Mouse (Mus musculus): ENCODE data around the gene Irgc1. TPM values are rescaled to one million over a fixed set of nuclear protein-coding genes. Genes with fewer than 3 reads are reported as not detected.

Gene Irgc1
- total and polyA plus RNA-seq, 3 experiments, result 0.88 TPM; not detected in 2

DNA sequence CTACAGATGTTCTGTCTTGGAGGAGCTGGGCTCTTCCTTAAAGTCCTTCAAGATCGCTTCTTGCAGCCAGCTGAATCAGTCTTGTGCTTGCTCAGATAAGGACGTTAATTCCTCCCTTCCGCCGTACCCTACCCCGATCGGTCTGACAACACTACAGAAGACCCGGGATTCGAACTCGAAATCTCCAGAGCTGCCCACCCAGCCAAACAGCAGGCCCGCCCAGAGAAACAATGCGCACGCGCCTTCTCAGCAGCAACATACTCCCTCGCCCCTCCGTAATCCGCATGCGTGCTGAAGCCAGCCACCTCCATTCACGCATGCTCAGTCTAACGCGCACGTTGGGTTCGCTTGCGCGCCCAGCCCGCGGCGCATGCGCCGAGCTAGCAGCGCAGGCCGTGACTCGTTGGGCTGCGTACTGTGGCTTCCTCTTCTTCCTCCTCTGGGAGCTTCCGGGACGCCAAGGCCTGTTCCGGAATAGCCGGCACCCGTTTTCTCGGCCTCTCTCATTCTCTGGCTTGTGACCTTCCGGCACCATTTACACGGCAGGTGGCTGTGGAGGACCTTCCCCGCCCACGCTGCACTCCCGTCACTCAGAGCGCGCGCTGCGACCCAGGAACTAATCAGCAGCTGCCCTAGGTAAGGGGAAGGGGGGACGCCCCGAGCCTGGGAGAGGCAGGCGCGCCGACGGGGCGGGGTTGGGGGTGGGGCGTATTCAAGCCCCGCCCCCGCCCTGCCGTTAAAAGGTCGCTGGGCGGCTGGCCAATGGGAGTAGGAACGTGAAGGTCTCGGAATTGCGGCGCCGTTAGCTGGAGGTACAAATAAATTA is 52.6 kb downstream of the Irgc1 start, which contains the start of gene Smg9:
TSS of gene Smg9 (plus strand) at position 364 of the 826 bp plus-strand sequence.
- Histone ChIP-seq H3K4me3 (peak within 1 kb of the TSS; percentile 56), H3K27me3 (ENCODE audit: control insufficient read depth, insufficient read depth, low read length) (no peaks in the 10 kb centered on the region), H3K27ac (peak within 1 kb of the TSS; percentile 96), H3K4me1 (ENCODE audit: control insufficient read depth, insufficient read depth, low read length) (no peaks in the 10 kb centered on the region), H3K9ac (ENCODE audit: low read depth, low read length) (peak within 1 kb of the TSS; percentile 75), H3K36me3 (ENCODE audit: control insufficient read depth, insufficient read depth, low read length) (no peaks in the 10 kb centered on the region), H3K79me2 (replicated peaks; ENCODE audit: control insufficient read depth, insufficient read depth, low read length) (no peaks in the 10 kb centered on the region)
- peak; percentile 31 for TF ChIP-seq EP300 (IDR thresholded peaks at IDR 0.05; ENCODE audit: insufficient read depth, low read depth, low read length)
- TF ChIP-seq POLR2A (IDR thresholded peaks at IDR 0.05; ENCODE audit: insufficient read depth, low read depth, low read length), result peak; percentile 84
- TF ChIP-seq CTCF (IDR thresholded peaks at IDR 0.05), result no peak
- WGBS, result 2% methylated on average over 65 of the region's 66 CpGs
- intact Hi-C loops (cut with DNase I), result no loop called here
- peak; percentile 95 to 98 for DNase-seq

DNA sequence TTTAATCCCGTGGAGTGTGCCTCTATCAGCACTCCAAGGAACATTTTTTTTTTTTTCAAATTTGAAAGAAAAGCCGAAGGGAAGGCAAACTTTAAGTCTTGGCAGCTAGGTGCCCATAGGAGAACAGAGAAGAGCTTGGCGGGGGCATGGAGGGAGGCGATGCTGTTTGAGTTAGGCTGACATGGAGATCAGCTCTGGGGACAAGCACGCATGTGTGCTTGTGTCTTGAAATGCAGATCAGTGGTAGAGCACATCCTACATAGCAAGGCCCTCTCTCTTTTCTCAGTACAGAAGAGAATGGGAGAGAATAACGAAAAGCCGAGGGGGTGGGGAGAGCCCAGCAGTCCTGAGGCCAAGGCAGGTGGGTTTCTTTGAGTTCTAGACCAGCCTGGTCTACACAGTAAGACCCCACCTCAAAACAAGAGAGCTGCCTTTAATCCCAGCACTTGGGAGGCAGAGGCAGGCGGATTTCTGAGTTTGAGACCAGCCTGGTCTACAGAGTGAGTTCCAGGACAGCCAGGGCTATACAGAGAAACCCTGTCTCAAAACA is 53.7 kb downstream of the Irgc1 start:
- DNase-seq, result no peak
- intact Hi-C loops (cut with DNase I), result no loop called here

DNA sequence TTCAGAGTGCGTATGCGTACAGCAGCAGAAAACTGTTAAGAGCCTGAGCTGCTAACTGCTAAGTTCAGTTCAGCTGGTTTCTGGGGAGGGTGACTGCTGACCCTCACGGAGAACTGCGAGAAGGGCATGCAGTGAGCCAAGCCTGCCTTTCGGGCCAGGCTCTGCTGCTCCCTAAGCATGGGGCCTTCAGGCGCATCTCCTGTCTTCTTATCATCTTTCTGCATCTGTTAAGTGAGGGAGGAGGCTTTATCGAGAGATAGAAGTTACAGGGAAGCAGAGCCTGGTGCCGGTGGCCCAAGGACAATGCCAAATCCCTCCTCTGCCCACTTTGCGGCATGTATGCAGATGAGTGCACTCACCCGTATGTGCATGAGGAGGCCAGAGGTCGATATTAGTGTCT is 55.3 kb downstream of the Irgc1 start:
- intact Hi-C loops (cut with DNase I), result no loop called here
- H3K4me3 ChIP-seq, result no peak overlapping the region
- no peak overlapping the region for H3K27ac ChIP-seq
- DNase-seq, result no peak
- TF ChIP-seq CTCF (IDR thresholded peaks at IDR 0.05) (no peak), POLR2A (IDR thresholded peaks at IDR 0.05; ENCODE audit: insufficient read depth, low read depth, low read length) (no peak), EP300 (IDR thresholded peaks at IDR 0.05; ENCODE audit: insufficient read depth, low read depth, low read length) (no peak)
- H3K36me3 ChIP-seq (ENCODE audit: control insufficient read depth, insufficient read depth, low read length), result no peaks in the 10 kb centered on the region
- WGBS, result 71% methylated on average over 11 of the region's 11 CpGs
- no peak overlapping the region for H3K9ac ChIP-seq (ENCODE audit: low read depth, low read length)
- H3K4me1 ChIP-seq (ENCODE audit: control insufficient read depth, insufficient read depth, low read length), result no peaks in the 10 kb centered on the region
- H3K79me2 ChIP-seq (replicated peaks; ENCODE audit: control insufficient read depth, insufficient read depth, low read length), result no peaks in the 10 kb centered on the region; the same call in 1 of the 2 replicates
- H3K27me3 ChIP-seq (ENCODE audit: control insufficient read depth, insufficient read depth, low read length), result no peaks in the 10 kb centered on the region

More for the DNA sequence above, 53.7 kb downstream of the Irgc1 start:
- 96% methylated on average over 8 of the region's 8 CpGs for WGBS
- Histone ChIP-seq H3K36me3 (ENCODE audit: control insufficient read depth, insufficient read depth, low read length) (no peaks in the 10 kb centered on the region), H3K27me3 (ENCODE audit: control insufficient read depth, insufficient read depth, low read length) (no peaks in the 10 kb centered on the region), H3K4me1 (ENCODE audit: control insufficient read depth, insufficient read depth, low read length) (no peaks in the 10 kb centered on the region), H3K9ac (ENCODE audit: low read depth, low read length) (no peak overlapping the region), H3K4me3 (no peak overlapping the region), H3K79me2 (replicated peaks; ENCODE audit: control insufficient read depth, insufficient read depth, low read length) (no peaks in the 10 kb centered on the region; the same call in 1 of the 2 replicates), H3K27ac (no peak overlapping the region)
- TF ChIP-seq EP300 (IDR thresholded peaks at IDR 0.05; ENCODE audit: insufficient read depth, low read depth, low read length) (no peak), CTCF (IDR thresholded peaks at IDR 0.05) (no peak), POLR2A (IDR thresholded peaks at IDR 0.05; ENCODE audit: insufficient read depth, low read depth, low read length) (no peak)

DNA sequence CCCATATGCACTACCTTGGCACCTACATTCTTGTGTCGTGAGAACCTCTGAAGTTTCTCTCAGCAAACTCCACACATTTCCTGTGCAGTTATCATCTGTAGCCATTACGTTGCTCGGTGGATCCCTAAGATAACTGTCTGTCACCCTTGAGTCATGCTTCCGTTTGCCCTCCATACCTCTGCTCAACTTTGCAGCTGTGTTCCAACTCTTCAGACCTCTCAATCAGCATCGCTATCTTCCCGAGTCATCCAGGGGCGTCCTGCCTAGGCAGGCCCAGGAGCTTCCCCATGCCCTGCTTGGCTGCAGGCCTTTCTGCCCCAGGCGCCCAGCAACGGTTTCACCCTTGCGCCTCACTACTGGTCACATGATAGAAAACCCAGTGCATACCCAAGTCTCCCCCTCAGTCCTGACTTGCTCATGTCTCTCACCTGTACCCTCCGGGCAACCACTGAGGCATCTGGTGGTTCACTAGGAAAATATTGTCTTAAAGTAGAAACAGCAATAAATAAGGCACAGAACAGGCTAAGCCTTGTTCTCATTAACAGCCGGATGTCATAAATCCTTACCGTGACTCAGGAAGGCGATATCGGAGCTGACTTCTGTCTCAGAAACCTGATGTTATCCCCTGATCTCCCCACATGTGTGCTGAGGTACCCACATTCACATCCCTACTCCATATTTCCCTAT is 57.5 kb downstream of the Irgc1 start:
- DNase-seq, result no peak
- WGBS, result 56% methylated on average over 15 of the region's 15 CpGs
- Histone ChIP-seq H3K36me3 (ENCODE audit: control insufficient read depth, insufficient read depth, low read length) (no peaks in the 10 kb centered on the region), H3K79me2 (replicated peaks; ENCODE audit: control insufficient read depth, insufficient read depth, low read length) (no peaks in the 10 kb centered on the region; the same call in 1 of the 2 replicates), H3K9ac (ENCODE audit: low read depth, low read length) (no peak overlapping the region), H3K27ac (no peak overlapping the region), H3K4me3 (no peak overlapping the region), H3K4me1 (ENCODE audit: control insufficient read depth, insufficient read depth, low read length) (no peaks in the 10 kb centered on the region), H3K27me3 (ENCODE audit: control insufficient read depth, insufficient read depth, low read length) (no peaks in the 10 kb centered on the region)
- intact Hi-C loops (cut with DNase I), result no loop called here
- TF ChIP-seq CTCF (IDR thresholded peaks at IDR 0.05) (no peak), EP300 (IDR thresholded peaks at IDR 0.05; ENCODE audit: insufficient read depth, low read depth, low read length) (no peak), POLR2A (IDR thresholded peaks at IDR 0.05; ENCODE audit: insufficient read depth, low read depth, low read length) (no peak)

- H3K27me3 ChIP-seq (ENCODE audit: control insufficient read depth, insufficient read depth, low read length), result no peaks in the 10 kb centered on the region
- no peak overlapping the region for H3K27ac ChIP-seq
- no peak overlapping the region for H3K9ac ChIP-seq (ENCODE audit: low read depth, low read length)
- no peaks in the 10 kb centered on the region; the same call in 1 of the 2 replicates for H3K4me1 ChIP-seq (ENCODE audit: control insufficient read depth, insufficient read depth, low read length)
- intact Hi-C loops (cut with DNase I), result no loop called here
- 85% methylated on average over 3 of the region's 3 CpGs for WGBS
- no peaks in the 10 kb centered on the region for H3K36me3 ChIP-seq (ENCODE audit: control insufficient read depth, insufficient read depth, low read length)
- H3K4me3 ChIP-seq, result no peak overlapping the region
- H3K79me2 ChIP-seq (replicated peaks; ENCODE audit: control insufficient read depth, insufficient read depth, low read length), result no peaks in the 10 kb centered on the region; the same call in 1 of the 2 replicates
- TF ChIP-seq CTCF (IDR thresholded peaks at IDR 0.05), result no peak
- DNase-seq, result no peak
These were observed 58.0 kb downstream of the Irgc1 start for GRCm38 (mm10) chr7:24394054-24394453.
